Mouse (Mus musculus): ENCODE data around the gene Entpd1.

DNA sequence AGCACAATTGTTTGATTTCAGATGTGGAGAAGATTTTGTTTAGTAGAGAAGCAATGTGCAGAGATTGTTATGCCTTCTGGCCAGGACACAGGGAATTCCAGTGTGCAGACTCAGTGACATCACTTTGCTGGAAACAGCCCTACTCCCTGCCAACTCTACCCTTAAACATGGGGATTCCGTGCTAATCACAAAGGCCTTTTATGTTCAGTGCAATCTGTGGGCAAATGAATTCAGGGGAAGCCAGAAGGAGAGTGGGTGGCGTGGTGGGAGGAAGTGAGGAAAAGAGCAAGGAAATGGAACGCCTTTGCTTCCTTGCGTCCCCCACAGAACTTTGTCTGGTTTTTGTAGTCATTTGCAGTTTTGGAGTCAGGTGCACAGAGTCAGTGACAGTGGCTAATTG is 90.2 kb downstream of the Entpd1 start:
- no peak for TF ChIP-seq CTCF (IDR thresholded peaks at IDR 0.05; ENCODE audit: borderline replicate concordance, insufficient read depth, low read length)
- TF ChIP-seq POLR2A (IDR thresholded peaks at IDR 0.05; ENCODE audit: low read depth, low read length) = no peak

Measured in embryonic fibroblast, embryonic 13.5 days (primary cell).